Mouse (Mus musculus) thymus, postnatal 14 days (tissue): ENCODE data around the gene Ank3.

Experiments used
- DNase-seq: peaks from one replicate; pipeline ENCODE4 v3.0.0; 2021

Ank3 gene

DNA sequence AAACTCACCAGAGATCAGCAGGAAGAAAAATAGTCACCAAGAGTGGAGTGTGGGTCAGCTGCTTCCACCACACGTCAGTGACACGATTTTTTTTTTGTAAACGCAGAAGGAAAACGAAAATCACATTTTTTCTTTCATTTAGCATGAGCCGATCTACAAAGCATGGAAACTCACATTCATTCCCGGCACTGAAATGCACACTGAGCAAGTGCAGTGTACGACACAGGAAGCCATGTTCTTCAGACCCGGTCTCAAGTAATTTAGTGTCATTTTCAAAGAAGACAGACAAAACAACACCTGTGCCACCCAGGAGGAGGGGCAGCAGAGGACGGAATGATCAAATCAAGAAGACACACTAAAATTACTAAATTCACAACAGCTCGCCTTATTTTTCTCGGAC, 625.3 kb downstream of the Ank3 start:
- DNase-seq = no peak

DNA sequence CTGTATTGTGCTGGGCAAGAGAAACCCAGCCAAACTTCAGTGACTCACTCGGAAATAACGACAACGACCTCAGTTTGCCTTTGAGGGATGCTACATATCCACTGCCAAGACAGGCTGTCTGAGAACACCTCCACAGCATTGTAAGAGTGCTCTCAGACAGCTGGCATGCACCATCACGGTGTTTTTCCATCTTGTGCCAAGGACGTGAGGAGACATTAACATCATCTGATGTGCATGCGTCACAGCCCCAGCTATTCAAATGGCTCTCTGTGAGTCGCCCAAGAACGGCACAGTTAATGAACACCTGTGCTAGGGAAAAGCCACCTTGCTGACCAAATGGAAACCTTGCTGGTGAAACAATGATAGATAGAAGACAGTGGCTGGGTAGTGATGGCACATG, 633.4 kb downstream of the Ank3 start:
- no peak for DNase-seq

DNA sequence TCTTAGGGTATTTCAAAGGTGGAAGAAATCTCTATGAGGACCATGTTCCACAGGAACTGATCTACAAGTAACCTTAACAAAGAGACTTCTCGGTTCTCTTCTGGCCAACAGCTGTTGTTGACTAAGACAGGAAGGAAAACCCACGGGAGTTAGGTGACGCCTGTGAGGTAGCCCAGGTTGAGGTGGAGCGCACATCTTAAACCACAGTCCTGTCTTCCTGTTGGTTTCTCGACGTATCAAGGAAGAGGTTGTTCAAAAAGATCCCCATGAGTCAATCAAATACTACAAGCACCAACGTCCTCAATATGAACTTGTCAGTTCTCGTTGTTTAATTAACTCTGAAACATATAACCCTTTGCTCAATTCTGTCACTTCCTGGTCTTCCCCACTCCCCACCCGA, 634.4 kb downstream of the Ank3 start:
- DNase-seq = no peak

DNA sequence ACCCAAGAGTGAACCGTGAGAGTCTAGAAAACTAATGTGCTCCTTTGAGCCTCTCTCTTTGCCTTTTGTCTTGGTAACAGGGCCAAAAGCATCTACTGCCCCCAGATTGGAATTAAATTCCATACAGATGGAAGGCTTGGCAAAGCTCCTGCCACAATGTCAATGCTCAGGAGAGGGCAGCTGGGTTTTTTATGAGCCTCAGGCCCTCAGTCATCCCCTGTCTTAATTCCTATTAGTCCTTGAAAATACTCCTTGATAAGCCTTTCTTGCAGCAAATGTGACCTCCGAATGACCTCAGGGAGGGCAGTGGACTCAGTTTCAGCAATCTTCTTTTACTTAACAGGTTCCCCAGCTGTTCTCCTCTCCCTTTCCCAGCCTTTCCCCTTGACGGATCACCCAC, 635.3 kb downstream of the Ank3 start:
- DNase-seq = no peak

DNA sequence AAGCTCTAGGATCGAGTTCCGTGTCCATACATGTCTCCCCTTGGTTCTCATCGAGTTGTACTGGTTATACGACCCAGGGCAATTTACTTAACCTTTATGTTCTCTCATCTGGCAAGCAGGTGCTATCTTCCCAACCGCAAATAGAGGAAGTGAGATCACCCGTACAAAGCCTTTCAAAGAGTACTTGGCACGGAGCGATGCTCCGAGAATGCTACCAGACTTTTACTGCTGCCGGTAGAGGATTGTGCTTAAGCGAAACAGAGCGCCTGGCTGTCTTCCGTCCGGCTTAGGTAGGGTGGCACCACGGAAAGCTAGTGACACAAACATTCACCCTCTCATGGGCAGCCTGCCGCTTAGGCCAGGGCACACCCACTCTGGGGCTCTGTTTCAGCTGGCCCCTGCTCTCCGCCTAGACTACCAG, 641.3 kb downstream of the Ank3 start:
- DNase-seq = peak; percentile 56

DNA sequence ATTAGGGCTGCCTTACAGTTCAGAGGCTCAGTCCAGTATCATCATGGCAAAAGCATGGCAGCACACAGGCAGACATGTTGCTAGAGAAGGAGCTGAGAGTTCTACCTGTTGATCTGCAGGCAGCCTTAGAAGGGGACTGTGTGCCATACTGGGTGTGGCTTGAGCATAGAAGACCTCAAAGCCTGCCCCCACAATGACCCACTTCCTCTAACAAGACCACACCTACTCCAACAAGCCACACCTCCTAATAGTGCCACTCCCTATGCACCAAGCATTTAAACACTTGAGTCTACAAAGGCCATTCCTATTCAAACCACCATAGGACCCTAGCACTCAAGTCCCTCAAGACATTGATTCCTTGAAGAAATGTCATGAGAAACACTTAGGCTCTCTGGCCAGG, 643.0 kb downstream of the Ank3 start:
- no peak for DNase-seq

DNA sequence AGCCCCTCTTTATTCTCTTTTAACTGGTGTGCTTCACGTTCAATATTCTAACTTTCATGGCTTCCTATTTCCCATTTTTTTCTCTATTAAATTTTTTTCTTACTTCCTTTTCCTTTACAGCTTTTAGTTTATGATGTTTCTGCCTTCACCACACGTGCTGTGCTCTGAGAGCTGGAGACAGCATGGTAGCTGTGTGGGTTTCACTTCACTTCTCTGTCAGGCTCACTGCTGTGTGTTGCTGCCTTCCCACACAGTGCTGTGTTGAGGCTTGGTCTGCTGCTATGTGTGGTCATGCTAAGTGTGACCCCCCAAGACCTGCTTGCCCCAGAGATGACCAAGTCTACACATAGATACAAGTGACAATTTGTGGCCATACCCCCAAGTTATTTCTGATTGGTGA, 647.1 kb downstream of the Ank3 start:
- no peak for DNase-seq

DNA sequence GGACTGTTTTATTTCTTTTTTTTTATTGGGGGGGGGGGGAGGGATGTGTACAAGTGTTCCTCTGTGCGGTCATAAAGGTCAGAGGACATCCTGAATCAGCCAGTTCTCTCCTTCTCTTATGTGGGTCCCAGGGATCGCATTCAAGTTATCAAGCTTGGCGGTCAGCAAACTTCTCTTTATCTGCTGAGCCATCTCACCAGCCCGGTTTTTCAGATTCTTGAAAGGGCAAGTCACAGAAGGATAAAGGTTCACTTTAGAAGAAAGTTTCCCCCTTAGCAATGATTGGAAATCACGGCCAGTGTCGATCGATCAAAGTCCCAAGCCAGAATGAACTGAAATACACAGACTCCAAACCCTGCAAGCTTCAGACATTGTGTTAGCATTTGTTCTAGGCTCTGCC, 651.2 kb downstream of the Ank3 start:
- no peak for DNase-seq

DNA sequence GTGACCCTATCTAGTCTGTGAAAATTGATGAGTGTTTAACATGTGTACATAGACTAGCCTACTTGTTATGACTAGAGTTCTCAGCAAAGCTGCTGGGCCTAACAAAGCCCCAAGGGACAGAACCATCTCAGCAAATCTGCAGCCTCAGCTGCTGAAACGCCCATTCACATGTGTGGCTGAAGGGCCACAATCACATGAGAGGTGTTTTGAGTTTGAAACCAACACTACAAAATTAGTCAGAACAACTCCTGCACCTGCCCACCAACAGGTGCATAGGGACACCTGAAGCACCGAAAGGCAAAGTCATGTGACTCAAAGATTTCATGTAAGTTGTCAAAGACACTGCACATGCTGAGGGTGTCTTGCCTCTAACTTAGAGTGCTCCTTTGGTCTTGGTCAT, 656.7 kb downstream of the Ank3 start:
- no peak for DNase-seq

DNA sequence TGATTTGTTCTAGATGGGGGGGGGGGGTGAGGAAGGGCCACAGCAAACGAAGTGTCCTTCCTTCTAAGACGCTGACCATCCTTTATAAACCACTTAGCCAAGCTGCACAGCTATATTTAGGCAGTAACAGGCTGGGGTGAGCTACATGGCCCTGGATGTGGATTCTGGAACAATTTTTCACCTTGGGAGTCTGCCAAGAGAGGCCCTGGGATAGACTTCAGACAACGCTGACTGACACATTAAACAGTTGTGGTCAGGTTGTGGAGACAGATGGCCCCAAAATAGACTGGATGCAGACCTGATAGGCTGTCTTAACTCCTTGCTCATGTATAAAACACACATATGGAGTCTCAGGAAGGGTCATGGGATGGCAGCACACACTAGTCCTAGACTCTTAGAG, 658.5 kb downstream of the Ank3 start:
- DNase-seq = no peak

DNA sequence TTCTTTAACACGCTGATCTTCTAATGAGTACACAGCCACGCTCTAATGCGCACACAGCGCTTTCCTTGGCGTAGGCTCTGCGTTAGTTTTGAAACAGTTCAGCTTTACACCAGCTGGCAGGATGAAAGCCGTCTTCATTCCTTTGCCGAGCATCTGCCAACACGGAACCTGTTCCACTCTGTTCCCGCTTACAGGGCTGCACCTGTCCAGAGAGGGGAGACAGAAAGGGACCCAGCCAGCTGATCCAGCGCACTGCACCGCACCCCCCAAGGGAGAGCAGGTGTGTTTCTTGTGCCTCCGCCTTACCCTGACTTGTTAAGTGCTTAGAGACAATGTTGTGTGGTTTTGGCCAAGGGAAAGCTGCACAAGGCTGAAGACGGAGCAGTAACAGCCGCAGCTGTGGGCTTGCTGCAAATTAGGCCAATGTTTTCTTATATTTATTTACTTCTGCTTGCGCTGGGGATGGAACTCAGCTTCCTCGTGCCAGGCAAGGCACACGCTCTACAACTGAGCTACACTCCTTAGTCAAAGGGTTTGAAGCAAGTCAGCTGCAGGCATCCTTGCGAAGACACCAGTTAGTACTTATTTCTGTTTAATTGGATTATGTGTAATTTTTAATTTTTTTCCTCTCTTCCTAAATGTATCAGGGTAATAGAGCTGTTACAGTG, 661.6 kb downstream of the Ank3 start:
- DNase-seq = peak; percentile 81

DNA sequence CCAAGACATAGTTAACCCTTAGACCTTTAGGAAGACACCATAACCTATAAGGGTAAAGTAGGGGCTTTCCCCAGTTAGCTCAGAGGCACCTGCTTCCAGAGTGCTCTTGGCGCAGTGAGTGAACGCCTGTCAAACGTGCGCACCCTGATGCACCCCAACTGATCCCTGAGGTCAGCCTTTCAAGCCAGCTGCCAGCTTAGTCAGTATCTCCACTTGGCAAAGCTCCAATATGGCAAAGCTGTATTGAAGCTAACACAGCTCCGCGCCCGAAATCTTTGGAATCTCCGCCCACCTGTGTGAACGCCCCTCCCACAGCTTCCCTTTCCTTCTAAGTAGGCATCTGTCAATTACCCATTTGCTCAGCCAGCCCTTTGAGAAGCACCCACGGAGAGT, 662.1 kb downstream of the Ank3 start:
- DNase-seq = peak; percentile 76

DNA sequence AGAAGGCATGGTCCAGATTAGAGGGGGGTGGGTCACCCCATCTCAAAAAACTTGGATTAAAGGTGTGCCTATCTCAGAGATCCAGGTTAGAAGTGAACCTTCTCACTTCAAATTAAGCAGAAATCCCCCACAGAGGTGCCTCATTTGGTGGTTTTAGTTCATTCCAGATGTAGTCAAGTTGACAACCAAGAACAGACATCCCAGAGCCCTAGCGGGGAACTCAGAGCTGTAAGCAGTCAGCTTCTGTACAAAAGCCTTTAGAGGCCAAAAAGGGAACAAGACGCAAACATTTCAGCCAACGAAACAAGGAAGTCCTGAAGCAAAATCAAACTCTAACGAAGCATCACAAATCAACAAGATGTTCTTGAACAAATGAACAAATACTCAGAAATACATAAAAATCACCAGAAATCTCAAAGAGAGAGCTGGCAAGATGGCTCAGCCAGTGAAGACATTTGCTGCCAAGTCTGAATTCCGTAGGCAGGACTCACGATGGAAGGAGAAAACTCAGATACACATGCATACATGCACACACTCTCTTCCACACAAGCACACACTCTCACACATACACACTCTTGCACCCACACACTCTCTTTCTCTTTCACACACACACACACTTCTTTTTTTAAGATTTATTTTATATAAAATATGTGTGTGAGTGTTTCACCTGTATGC, 665.4 kb downstream of the Ank3 start:
- DNase-seq = no peak

DNA sequence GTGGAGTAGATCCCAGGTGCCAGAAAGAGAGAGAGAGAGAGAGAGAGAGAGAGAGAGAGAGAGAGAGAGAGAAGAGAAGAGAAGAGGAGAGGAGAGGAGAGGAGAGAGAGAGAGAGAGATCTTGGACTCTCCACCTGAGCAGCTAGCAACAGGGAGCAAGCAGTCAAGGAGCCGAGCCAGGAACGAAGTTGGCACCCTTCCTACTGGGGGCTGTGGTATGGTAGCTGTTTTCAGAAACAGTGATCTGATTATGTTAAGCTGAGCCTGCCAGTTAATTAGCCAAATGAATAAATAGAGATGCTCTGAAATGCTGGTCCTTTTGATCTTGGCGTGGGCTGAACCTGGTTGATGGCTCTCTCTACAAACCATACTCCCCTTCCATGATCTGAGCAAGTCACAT, 666.6 kb downstream of the Ank3 start:
- no peak for DNase-seq

DNA sequence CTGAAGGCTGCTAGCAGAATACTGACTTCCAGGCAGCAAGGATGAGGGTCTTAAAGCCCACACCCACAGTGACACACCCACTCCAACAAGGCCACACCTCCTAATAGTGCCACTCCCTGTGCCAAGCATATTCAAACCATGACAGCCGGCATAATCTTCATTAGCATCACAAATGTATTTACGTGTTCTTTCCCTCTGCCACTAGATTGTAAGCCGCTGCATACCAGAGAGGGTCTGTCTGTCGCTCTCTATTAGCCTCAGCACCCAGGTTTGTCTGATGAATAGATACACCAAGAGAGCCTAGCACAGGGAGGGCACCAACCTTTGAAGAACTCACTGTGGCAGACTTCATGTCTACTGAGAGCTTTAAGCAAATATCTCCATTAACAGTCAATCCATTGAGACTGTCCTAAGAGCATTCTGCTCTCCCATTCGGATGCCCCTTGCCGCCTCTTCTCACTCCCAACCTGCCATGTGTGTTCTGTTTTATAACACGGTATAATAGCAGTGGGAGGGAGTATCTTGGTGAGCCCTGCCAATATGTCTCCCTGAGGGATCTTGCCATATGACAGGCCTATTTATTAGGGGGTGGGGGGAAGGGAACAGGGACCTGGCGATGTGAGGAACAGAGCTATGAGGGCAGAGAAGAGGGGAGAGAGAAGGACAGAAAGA, 668.1 kb downstream of the Ank3 start:
- no peak for DNase-seq

DNA sequence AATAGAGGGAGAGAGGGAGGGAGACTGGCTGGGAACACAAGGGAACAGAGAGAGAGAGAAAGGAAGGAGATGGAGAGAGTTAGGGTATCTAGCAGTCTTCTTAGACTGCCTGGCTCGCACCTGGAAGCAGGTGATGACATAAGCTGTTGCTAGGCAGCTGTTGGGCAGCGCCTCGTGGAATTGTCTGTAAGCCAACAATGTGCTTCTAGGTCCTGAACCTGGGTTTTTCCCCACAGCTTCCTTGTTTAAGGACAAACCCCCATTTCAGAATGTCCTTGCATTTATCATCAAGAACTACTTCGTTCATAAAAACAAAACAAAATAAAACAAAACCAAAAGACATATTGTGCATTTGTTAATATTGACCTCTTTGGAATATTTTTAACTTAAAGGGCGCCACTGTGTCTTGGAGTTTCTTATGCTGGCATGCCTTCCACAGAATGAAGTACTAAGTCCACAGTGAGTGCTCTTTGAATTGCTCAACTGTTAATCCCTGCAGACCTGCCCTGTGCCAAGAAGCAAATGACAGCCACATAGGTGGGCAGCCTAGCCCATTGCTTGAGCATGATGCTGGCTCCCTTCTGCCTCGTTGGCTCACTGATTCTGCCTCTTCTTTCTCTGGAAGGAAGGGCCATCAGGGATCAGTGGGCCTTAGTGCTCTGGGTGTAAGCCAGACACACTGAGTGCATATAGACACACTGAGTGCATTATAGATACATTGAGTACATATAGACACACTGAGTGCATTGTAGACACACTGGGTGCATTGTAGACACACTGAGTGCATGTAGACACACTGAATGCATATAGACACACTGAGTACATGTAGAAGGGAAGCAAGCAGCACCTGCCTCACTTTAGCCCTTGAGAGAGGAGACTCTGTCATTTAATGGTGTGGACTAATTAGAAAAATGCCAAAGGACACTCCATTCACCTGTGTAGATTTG, 668.9 kb downstream of the Ank3 start:
- no peak for DNase-seq

DNA sequence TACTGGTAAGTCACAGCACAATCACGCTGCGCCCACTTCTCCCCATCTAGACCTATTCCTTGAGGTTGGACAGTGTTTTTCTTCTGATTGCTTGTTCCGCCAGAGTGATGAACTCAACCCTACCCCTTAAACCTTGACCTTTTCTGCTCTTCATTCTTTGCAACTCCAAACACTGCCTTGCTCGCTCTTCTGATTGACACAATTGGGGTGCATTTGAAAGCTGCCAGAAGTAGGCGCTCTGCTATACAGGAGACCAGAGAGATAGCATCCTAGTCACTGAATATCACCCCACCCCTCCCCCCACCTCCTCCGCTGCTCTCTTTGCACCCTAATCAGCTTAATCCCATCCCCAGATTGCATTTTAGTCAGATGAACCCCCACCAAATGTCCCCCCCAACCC, 670.7 kb downstream of the Ank3 start:
- no peak for DNase-seq

DNA sequence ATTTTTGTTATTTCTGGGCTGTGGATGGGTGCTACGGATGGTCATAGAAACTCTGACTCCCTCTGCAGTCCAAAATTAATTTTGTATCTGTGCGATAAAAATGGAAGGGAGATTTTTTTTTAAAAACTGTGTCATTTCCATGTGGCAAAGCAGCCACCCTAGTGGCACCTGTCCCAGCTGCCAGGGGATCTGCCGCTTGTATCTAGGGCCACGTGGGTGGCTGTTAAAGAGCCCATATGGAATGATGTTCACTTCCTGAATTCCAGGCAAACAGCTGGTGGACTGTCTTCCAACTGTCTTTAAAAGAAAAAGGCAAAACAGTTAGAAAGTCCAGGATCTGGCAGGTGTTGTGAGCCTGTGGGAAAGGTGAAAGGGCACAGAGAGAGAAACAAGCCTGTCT, 672.8 kb downstream of the Ank3 start:
- no peak for DNase-seq
